Comparison of ENCODE assay signal across 9 mouse cellular contexts in the genomic region with DNA sequence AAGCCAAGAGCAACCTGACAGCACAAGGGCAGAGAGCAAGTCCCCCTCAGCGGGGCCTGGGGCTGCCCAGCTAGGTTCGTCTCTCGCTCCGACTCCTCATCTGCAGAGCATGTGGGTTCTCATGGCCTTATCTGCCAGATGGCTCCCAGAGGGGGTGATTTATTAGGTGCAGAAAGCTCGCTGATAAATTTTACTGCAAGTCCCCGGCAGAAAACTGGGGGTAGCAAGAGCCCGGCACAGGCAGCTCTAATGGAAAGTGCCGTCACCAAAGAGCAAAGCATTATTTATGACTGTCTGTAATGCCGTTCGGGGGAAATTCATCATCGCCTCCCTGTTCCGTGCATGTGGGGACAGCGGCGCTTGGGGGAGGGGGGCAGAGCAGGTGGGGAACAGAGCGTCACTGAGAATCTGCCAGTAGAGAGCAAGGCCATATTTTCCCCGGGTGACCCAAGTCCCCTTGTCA.
DNase-seq lines count a peak whose midpoint lies in the region; ATAC-seq lines count a peak whose summit lies in the region.
"Had no signal": no experiment of that assay in that cellular context is flagged by ENCODE, and none has a peak within 500 bp of the region (broad histone marks: within the 10 kb centered on the region; RNA-seq: fewer than 3 reads in every experiment).

No protein-coding gene starts in this region.

- H3K27ac ChIP-seq in forebrain, embryonic 12.5 days, result no peak overlapping the region
- no peak overlapping the region for H3K27ac ChIP-seq in forebrain, embryonic 11.5 days (ENCODE audit: low read depth, low read length)
- H3K27ac ChIP-seq in heart, embryonic 12.5 days (ENCODE audit: poor library complexity, severe bottlenecking), result no peak overlapping the region
- H3K27ac ChIP-seq in limb, embryonic 15.5 days, result no peak overlapping the region

- no peaks in the 10 kb centered on the region for H3K9me3 ChIP-seq in forebrain, embryonic 12.5 days
- no peaks in the 10 kb centered on the region for H3K9me3 ChIP-seq in forebrain, embryonic 11.5 days (ENCODE audit: control insufficient read depth, low read length)
- H3K9me3 ChIP-seq in heart, embryonic 12.5 days (replicated peaks), result no peaks in the 10 kb centered on the region
- H3K9me3 ChIP-seq in limb, embryonic 15.5 days, result no peaks in the 10 kb centered on the region

- WGBS in forebrain, embryonic 12.5 days, result 74% methylated on average over 16 of the region's 16 CpGs
- 77% methylated on average over 16 of the region's 16 CpGs for WGBS in forebrain, embryonic 11.5 days
- whole genome bisulfite sequencing in heart, embryonic 12.5 days, result 9% methylated on average over 16 of the region's 16 CpGs
- 5% methylated on average over 16 of the region's 16 CpGs for WGBS in limb, embryonic 15.5 days

- H3K4me1 ChIP-seq in forebrain, embryonic 12.5 days, result peaks cover 7% of the 10 kb centered on the region
- H3K4me1 ChIP-seq in forebrain, embryonic 11.5 days (replicated peaks; ENCODE audit: control insufficient read depth, insufficient read depth, low read length), result no peaks in the 10 kb centered on the region
- H3K4me1 ChIP-seq in heart, embryonic 12.5 days (replicated peaks), result peaks cover 14% of the 10 kb centered on the region
- peaks cover 14% of the 10 kb centered on the region for H3K4me1 ChIP-seq in limb, embryonic 15.5 days

- no peak overlapping the region for H3K4me3 ChIP-seq in forebrain, embryonic 12.5 days (replicated peaks)
- H3K4me3 ChIP-seq in forebrain, embryonic 11.5 days (ENCODE audit: low read depth, low read length), result no peak overlapping the region
- peak overlapping the region; percentile 26 for H3K4me3 ChIP-seq in heart, embryonic 12.5 days
- H3K4me3 ChIP-seq in limb, embryonic 15.5 days, result peak overlapping the region; percentile 13; the same call in 1 of the 2 replicates

- no peak overlapping the region for H3K4me2 ChIP-seq in forebrain, embryonic 12.5 days
- H3K4me2 ChIP-seq in forebrain, embryonic 11.5 days (ENCODE audit: low read depth, low read length, severe bottlenecking), result no peak overlapping the region
- H3K4me2 ChIP-seq in heart, embryonic 12.5 days, result peak overlapping the region; percentile 74
- peak overlapping the region; percentile 37 for H3K4me2 ChIP-seq in limb, embryonic 15.5 days

- no peak for DNase-seq in forebrain, embryonic 11.5 days (ENCODE audit: low spot score)
- DNase-seq in adipocyte (ENCODE audit: low spot score), result peak; percentile 25
- no peak for DNase-seq in right cerebral cortex, postnatal 36 days (ENCODE audit: low spot score in 2 of 2)
- no peak for DNase-seq in frontal cortex, postnatal 25 days (ENCODE audit: low spot score in 2 of 2)

- ATAC-seq in forebrain, embryonic 12.5 days (ENCODE audit: low FRiP score), result peak; percentile 68; the same call in 1 of the 2 replicates
- ATAC-seq in forebrain, embryonic 11.5 days (replicated peaks; ENCODE audit: low FRiP score), result no peak
- ATAC-seq in heart, embryonic 12.5 days (ENCODE audit: insufficient number of reproducible peaks, low FRiP score), result peak; percentile 69
- ATAC-seq in limb, embryonic 15.5 days (ENCODE audit: insufficient number of reproducible peaks, low FRiP score, low TSS enrichment, low read depth), result peak; percentile 67; the same call in 1 of the 2 replicates
- no peak for ATAC-seq in monocyte, adult 5-6 weeks (replicated peaks; ENCODE audit: insufficient number of reproducible peaks, low FRiP score, low TSS enrichment, poor library complexity, severe bottlenecking)

- H3K27me3 ChIP-seq in forebrain, embryonic 12.5 days, result no peaks in the 10 kb centered on the region
- H3K27me3 ChIP-seq in forebrain, embryonic 11.5 days (ENCODE audit: control insufficient read depth, insufficient read depth, low read length), result no peaks in the 10 kb centered on the region
- peaks cover 68% of the 10 kb centered on the region for H3K27me3 ChIP-seq in heart, embryonic 12.5 days (replicated peaks)
- H3K27me3 ChIP-seq in limb, embryonic 15.5 days, result peaks cover 23% of the 10 kb centered on the region
- H3K27me3 ChIP-seq: CH12.LX had no signal

- H3K36me3 ChIP-seq in forebrain, embryonic 12.5 days (replicated peaks), result no peaks in the 10 kb centered on the region
- H3K36me3 ChIP-seq in forebrain, embryonic 11.5 days (ENCODE audit: control insufficient read depth, insufficient read depth, low read length), result no peaks in the 10 kb centered on the region
- H3K36me3 ChIP-seq in heart, embryonic 12.5 days, result no peaks in the 10 kb centered on the region
- H3K36me3 ChIP-seq in limb, embryonic 15.5 days, result no peaks in the 10 kb centered on the region

- no peak overlapping the region for H3K9ac ChIP-seq in forebrain, embryonic 12.5 days
- no peak overlapping the region for H3K9ac ChIP-seq in forebrain, embryonic 11.5 days (ENCODE audit: low read length)
- H3K9ac ChIP-seq in heart, embryonic 12.5 days, result peak overlapping the region; percentile 25; the same call in 1 of the 2 replicates
- H3K9ac ChIP-seq in limb, embryonic 15.5 days, result no peak overlapping the region

Comparison
In these comparisons a context has a peak if more than half of its experiments do, and no peak if none do; other contexts are left out.
1. ATAC-seq: peak in forebrain, embryonic 12.5 days (single experiment), heart, embryonic 12.5 days (single experiment) and limb, embryonic 15.5 days (single experiment); none in forebrain, embryonic 11.5 days (single experiment) and monocyte, adult 5-6 weeks (single experiment).
2. H3K4me2 ChIP-seq: peak in heart, embryonic 12.5 days (single experiment) and limb, embryonic 15.5 days (single experiment); none in forebrain, embryonic 12.5 days (single experiment) and forebrain, embryonic 11.5 days (single experiment).
3. H3K4me3 ChIP-seq: peak in heart, embryonic 12.5 days (single experiment) and limb, embryonic 15.5 days (single experiment); none in forebrain, embryonic 12.5 days (single experiment) and forebrain, embryonic 11.5 days (single experiment).